Mouse (Mus musculus) cortical plate, adult 2 months (tissue): ENCODE results near the gene Atp5d.

ENCODE experiments used
- CTCF ChIP-seq: fragments of 200-500 bp; IDR thresholded peaks from 2 replicates; pipeline ENCODE4 v1.5.1; 2011; ENCODE audit warnings: mild to moderate bottlenecking, control low read depth, low read length; ENCODE audit not compliant: insufficient read depth; ENCODE audit errors: extremely low read depth
- POLR2A ChIP-seq: fragments of 200-500 bp; IDR thresholded peaks from 2 replicates; pipeline ENCODE4 v1.6.1; 2011; ENCODE audit warnings: mild to moderate bottlenecking, low read length, control low read depth; ENCODE audit not compliant: insufficient read depth; ENCODE audit errors: extremely low read depth

DNA sequence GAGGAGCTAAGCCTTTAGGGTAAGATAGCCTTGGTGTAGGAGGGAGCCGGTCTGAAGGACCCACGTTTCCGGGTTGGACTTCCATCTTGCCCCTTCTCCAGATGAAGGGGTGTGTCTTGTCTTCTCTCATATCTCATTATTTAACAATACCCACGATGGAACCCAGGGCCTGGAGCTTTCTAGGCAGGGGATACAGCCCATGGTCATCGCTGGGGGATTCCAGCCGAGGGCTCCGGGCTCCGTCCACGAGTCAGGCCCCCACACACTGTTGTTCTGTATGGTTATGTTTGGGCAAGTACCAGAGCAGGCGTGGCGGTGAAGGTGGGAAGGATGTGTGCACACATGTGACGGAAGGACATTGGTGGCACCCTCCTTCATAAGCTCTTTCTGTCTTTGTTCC is 5.7 kb downstream of the Atp5d start:
- TF ChIP-seq CTCF = no peak
- no peak for TF ChIP-seq POLR2A
